Mouse (Mus musculus): ENCODE measurements around the gene Cd24a.

DNA sequence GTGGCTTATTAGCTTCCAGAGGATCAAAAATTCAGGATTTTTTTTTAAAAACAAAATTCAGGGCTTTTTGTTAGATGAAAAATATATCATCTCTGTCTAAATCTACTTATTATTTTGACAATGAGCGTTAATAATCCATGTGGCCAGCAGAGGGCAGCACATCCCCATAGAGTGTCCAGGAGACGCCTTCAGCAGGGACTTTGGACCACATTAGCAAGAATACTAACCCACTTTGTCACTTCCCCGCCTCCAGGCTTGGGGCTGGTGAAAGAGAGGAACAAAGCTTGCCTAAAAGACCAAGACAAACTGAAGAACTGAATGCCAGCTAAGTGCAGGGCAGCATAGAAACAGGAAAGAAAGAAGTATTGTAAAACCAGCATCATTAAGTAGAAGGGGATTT, 3.1 kb upstream of the Cd24a start:
- TF ChIP-seq CTCF (IDR thresholded peaks at IDR 0.05; ENCODE audit: low read depth): peak; percentile 95
- TF ChIP-seq EP300 (IDR thresholded peaks at IDR 0.05; ENCODE audit: low read depth): peak; percentile 25; the same call in 1 of the 2 replicates
